Mouse (Mus musculus): ENCODE data around the gene Isoc2b. TPM values are rescaled to one million over a fixed set of nuclear protein-coding genes. Genes with fewer than 3 reads are reported as not detected.
A peak's percentile ranks its signal among the peaks of the same experiment; 100 is the strongest.
"Not testable (repeated sequence)": the region's sequence is repeated elsewhere in the genome, so short reads cannot be mapped to it uniquely, and the experiment has no call there.

The Isoc2b gene
- polyA plus RNA-seq, 1 experiment from 2014 or later = 2.0 TPM

DNA sequence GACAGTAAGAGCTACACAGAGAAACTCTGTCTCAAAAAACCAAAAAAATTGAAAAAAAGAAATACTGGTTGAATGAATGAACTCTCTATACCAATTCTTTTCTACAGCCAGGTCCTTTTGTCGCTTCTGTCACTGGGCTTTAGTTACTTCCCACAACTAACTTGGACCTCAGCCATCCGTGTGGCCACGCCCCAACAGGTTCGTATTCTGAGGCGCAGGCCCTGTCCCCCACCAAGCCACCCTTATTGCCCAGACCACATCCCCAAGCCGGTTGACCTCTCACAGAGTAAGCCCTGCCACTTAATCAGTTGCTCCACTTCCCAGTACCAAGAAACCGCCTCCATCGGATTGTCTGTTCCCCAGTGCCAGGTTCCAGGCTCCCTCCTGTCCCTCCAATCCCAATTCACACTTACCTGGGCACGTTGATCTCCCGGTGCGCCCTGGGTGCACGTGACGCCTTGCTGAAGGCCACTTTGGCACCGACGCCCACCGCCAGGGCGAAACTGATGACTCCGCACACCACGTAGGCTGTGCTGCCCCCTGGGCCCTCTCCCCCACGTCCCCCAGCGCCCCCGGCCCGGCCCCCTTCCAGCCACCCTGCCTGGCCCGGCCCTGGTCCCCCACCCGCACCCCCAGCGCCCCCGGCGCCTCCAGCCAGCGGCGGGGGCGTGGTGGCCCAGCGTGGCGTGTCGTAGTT lies 34.3 kb downstream of the Isoc2b start:
- no peaks in the 10 kb centered on the region for H3K9me3 ChIP-seq (ENCODE audit: control insufficient read depth, low read length)
- peak overlapping the region; percentile 90 for H3K4me2 ChIP-seq (ENCODE audit: low read depth, low read length, severe bottlenecking)
- H3K4me1 ChIP-seq (replicated peaks; ENCODE audit: control insufficient read depth, insufficient read depth, low read length) = peaks cover 6% of the 10 kb centered on the region; the same call in 1 of the 2 replicates
- H3K27ac ChIP-seq (ENCODE audit: low read depth, low read length) = no peak overlapping the region
- ATAC-seq (replicated peaks; ENCODE audit: low FRiP score) = peak; percentile 66
- no peak for DNase-seq (ENCODE audit: low spot score)
- peaks cover 17% of the 10 kb centered on the region for H3K27me3 ChIP-seq (ENCODE audit: control insufficient read depth, insufficient read depth, low read length)
- WGBS = 4% methylated on average over 30 of the region's 34 CpGs
- peak overlapping the region; percentile 72 for H3K9ac ChIP-seq (ENCODE audit: low read length)
- H3K36me3 ChIP-seq (ENCODE audit: control insufficient read depth, insufficient read depth, low read length) = no peaks in the 10 kb centered on the region
- peak overlapping the region; percentile 47 for H3K4me3 ChIP-seq (ENCODE audit: low read depth, low read length)

DNA sequence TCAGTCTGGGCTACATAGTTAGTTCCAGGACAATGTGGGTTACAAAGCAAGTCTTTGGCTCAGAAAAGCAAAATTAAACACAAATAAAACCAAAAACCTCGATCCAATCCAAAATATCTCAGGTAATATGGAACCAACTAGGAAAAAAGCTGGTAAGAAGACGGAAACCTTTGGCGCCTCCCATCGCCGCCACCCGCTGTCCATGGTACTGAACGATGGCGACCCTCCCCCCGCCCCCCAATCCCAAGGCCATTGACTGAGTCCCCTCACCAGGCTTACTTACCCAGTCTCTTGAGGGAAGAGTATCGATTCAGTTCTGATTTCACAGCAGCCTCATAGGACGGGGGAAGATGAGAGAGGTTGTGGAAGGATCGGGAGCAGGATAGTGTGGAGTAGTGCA lies 39.6 kb downstream of the Isoc2b start:
- ATAC-seq (replicated peaks; ENCODE audit: low FRiP score) (no peak), DNase-seq (ENCODE audit: low spot score) (no peak)
- H3K4me3 ChIP-seq (ENCODE audit: low read depth, low read length) = no peak overlapping the region
- H3K4me1 ChIP-seq (replicated peaks; ENCODE audit: control insufficient read depth, insufficient read depth, low read length) = no peaks in the 10 kb centered on the region
- H3K27ac ChIP-seq (ENCODE audit: low read depth, low read length) = no peak overlapping the region
- no peak overlapping the region for H3K4me2 ChIP-seq (ENCODE audit: low read depth, low read length, severe bottlenecking)
- no peaks in the 10 kb centered on the region; the same call in none of the 2 replicates for H3K27me3 ChIP-seq (ENCODE audit: control insufficient read depth, insufficient read depth, low read length)
- no peaks in the 10 kb centered on the region for H3K9me3 ChIP-seq (ENCODE audit: control insufficient read depth, low read length)
- 6% methylated on average over 12 of the region's 12 CpGs for WGBS
- H3K9ac ChIP-seq (ENCODE audit: low read length) = no peak overlapping the region
- H3K36me3 ChIP-seq (ENCODE audit: control insufficient read depth, insufficient read depth, low read length) = no peaks in the 10 kb centered on the region

- Histone ChIP-seq H3K27me3 (ENCODE audit: control insufficient read depth, insufficient read depth, low read length) (no peaks in the 10 kb centered on the region; the same call in 1 of the 2 replicates), H3K4me1 (replicated peaks; ENCODE audit: control insufficient read depth, insufficient read depth, low read length) (no peaks in the 10 kb centered on the region), H3K9ac (ENCODE audit: low read length) (no peak overlapping the region), H3K9me3 (ENCODE audit: control insufficient read depth, low read length) (no peaks in the 10 kb centered on the region), H3K27ac (ENCODE audit: low read depth, low read length) (no peak overlapping the region), H3K36me3 (ENCODE audit: control insufficient read depth, insufficient read depth, low read length) (no peaks in the 10 kb centered on the region), H3K4me2 (ENCODE audit: low read depth, low read length, severe bottlenecking) (no peak overlapping the region), H3K4me3 (ENCODE audit: low read depth, low read length) (no peak overlapping the region)
- DNase-seq (ENCODE audit: low spot score) = no peak
- WGBS = 56% methylated on average over 4 of the region's 4 CpGs
- ATAC-seq (replicated peaks; ENCODE audit: low FRiP score) = no peak
Observed at GRCm38 (mm10) chr7:4825365-4825764, 44.7 kb downstream of the Isoc2b start.

GRCm38 (mm10) chr7:4822162-4822907 lies 47.7 kb downstream of the Isoc2b start:
- no peak for ATAC-seq (replicated peaks; ENCODE audit: low FRiP score)
- H3K27me3 ChIP-seq (ENCODE audit: control insufficient read depth, insufficient read depth, low read length) = no peaks in the 10 kb centered on the region
- DNase-seq (ENCODE audit: low spot score) = no peak

DNA sequence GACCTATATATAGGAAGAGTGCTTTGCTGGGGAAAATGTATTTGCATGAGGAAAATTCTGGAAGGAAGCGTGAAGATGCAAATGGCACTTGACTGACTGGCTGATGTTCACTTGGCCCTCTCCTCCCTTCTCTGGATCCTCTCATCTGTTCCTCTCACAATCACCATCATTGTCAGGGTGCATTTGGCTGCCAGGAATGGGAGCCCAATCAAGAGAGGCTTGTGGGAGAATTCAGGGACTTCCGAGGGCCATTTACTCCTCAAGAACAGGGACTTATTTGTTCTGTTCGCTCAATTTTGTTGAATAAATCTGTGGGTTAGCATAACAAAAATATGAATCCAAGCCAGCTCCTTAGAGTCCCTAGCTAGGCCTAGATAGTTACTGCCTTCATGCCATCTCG lies 48.4 kb downstream of the Isoc2b start:
- Histone ChIP-seq H3K4me3 (ENCODE audit: low read depth, low read length) (no peak overlapping the region), H3K4me1 (replicated peaks; ENCODE audit: control insufficient read depth, insufficient read depth, low read length) (no peaks in the 10 kb centered on the region), H3K27me3 (ENCODE audit: control insufficient read depth, insufficient read depth, low read length) (no peaks in the 10 kb centered on the region), H3K36me3 (ENCODE audit: control insufficient read depth, insufficient read depth, low read length) (no peaks in the 10 kb centered on the region), H3K27ac (ENCODE audit: low read depth, low read length) (no peak overlapping the region), H3K9ac (ENCODE audit: low read length) (no peak overlapping the region), H3K4me2 (ENCODE audit: low read depth, low read length, severe bottlenecking) (no peak overlapping the region), H3K9me3 (ENCODE audit: control insufficient read depth, low read length) (no peaks in the 10 kb centered on the region)
- ATAC-seq (replicated peaks; ENCODE audit: low FRiP score) (no peak), DNase-seq (ENCODE audit: low spot score) (no peak)
- WGBS = 88% methylated on average over 4 of the region's 4 CpGs

More at GRCm38 (mm10) chr7:4822162-4822907, 47.7 kb downstream of the Isoc2b start:
- 75% methylated on average over 6 of the region's 6 CpGs for WGBS
- Histone ChIP-seq H3K27ac (ENCODE audit: low read depth, low read length) (no peak overlapping the region), H3K4me1 (replicated peaks; ENCODE audit: control insufficient read depth, insufficient read depth, low read length) (no peaks in the 10 kb centered on the region), H3K9ac (ENCODE audit: low read length) (no peak overlapping the region), H3K4me2 (ENCODE audit: low read depth, low read length, severe bottlenecking) (no peak overlapping the region), H3K9me3 (ENCODE audit: control insufficient read depth, low read length) (no peaks in the 10 kb centered on the region), H3K36me3 (ENCODE audit: control insufficient read depth, insufficient read depth, low read length) (no peaks in the 10 kb centered on the region), H3K4me3 (ENCODE audit: low read depth, low read length) (no peak overlapping the region)

DNA sequence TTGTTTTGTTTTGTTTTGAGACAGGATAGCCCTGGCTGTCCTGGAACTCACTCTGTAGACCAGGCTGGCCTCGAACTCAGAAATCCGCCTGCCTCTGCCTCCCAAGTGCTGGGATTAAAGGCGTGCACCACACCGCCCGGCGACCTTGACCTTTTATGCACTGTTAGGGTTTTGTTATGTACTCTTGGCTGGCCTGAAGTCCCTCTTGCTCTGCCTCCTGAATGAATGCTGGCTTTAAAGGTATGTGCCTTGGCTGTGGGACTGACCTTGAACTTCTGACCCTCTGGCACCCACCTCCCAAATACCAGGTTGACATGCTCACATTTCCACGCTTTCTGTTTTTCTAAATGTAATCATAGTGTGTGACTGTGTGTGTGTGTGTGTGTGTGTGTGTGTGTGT lies 49.1 kb downstream of the Isoc2b start:
- H3K9ac ChIP-seq (ENCODE audit: low read length); ATAC-seq (replicated peaks; ENCODE audit: low FRiP score); H3K27me3 ChIP-seq (ENCODE audit: control insufficient read depth, insufficient read depth, low read length); H3K9me3 ChIP-seq (ENCODE audit: control insufficient read depth, low read length); DNase-seq (ENCODE audit: low spot score); H3K4me1 ChIP-seq (replicated peaks; ENCODE audit: control insufficient read depth, insufficient read depth, low read length); H3K4me2 ChIP-seq (ENCODE audit: low read depth, low read length, severe bottlenecking); H3K4me3 ChIP-seq (ENCODE audit: low read depth, low read length); H3K36me3 ChIP-seq (ENCODE audit: control insufficient read depth, insufficient read depth, low read length); H3K27ac ChIP-seq (ENCODE audit: low read depth, low read length): not testable (repeated sequence)
- 91% methylated on average over 7 of the region's 7 CpGs for WGBS

- Histone ChIP-seq H3K4me1 (replicated peaks; ENCODE audit: control insufficient read depth, insufficient read depth, low read length) (no peaks in the 10 kb centered on the region), H3K36me3 (ENCODE audit: control insufficient read depth, insufficient read depth, low read length) (no peaks in the 10 kb centered on the region), H3K4me2 (ENCODE audit: low read depth, low read length, severe bottlenecking) (no peak overlapping the region), H3K4me3 (ENCODE audit: low read depth, low read length) (no peak overlapping the region), H3K27me3 (ENCODE audit: control insufficient read depth, insufficient read depth, low read length) (no peaks in the 10 kb centered on the region), H3K27ac (ENCODE audit: low read depth, low read length) (no peak overlapping the region), H3K9me3 (ENCODE audit: control insufficient read depth, low read length) (no peaks in the 10 kb centered on the region), H3K9ac (ENCODE audit: low read length) (no peak overlapping the region)
- ATAC-seq (replicated peaks; ENCODE audit: low FRiP score) (no peak), DNase-seq (ENCODE audit: low spot score) (no peak)
Observed at GRCm38 (mm10) chr7:4816559-4816958, 53.5 kb downstream of the Isoc2b start.

GRCm38 (mm10) chr7:4813105-4813791 lies 56.8 kb downstream of the Isoc2b start:
- H3K9ac ChIP-seq (ENCODE audit: low read length) = peak overlapping the region; percentile 66
- H3K36me3 ChIP-seq (ENCODE audit: control insufficient read depth, insufficient read depth, low read length) = peaks cover 5% of the 10 kb centered on the region; the same call in 1 of the 2 replicates
- DNase-seq (ENCODE audit: low spot score) (no peak), ATAC-seq (replicated peaks; ENCODE audit: low FRiP score) (no peak)
- no peaks in the 10 kb centered on the region for H3K9me3 ChIP-seq (ENCODE audit: control insufficient read depth, low read length)
- peaks cover 6% of the 10 kb centered on the region for H3K4me1 ChIP-seq (replicated peaks; ENCODE audit: control insufficient read depth, insufficient read depth, low read length)
- H3K27ac ChIP-seq (ENCODE audit: low read depth, low read length) = peak overlapping the region; percentile 95
- H3K4me3 ChIP-seq (ENCODE audit: low read depth, low read length) = peak overlapping the region; percentile 100
- no peaks in the 10 kb centered on the region for H3K27me3 ChIP-seq (ENCODE audit: control insufficient read depth, insufficient read depth, low read length)
- H3K4me2 ChIP-seq (ENCODE audit: low read depth, low read length, severe bottlenecking) = peak overlapping the region; percentile 63
- WGBS = 28% methylated on average over 8 of the region's 8 CpGs
